Mouse (Mus musculus): ENCODE measurements at regions not wholly inside any gene's neighbourhood (a gene's known extent, or its start where the extent isn't known, plus 50 kb on each side); places are given as distances from the start of the nearest gene placed in this dataset.

DNA sequence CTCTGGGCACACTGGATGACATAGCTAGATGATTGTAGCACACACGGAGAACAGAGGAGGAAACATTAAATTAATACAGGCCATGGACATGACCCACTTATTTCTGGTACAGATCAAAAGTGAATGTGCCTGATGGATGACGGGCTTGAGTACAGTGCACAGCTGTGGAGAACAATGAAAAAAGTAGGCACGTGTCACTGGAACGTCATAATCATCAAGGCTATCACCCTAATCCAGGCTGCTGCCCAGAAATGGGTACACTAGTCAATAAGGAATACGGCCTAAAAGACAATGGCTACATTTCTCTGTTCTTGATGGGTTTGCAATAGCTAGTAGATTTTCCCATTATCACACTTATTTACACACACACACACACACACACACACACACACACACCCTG is 118.3 kb upstream of the Prdm1 start:
- H3K27ac ChIP-seq (ENCODE audit: low read depth, low read length), result no peak overlapping the region
- no peak overlapping the region for H3K9ac ChIP-seq (ENCODE audit: low read length)
- no peaks in the 10 kb centered on the region for H3K27me3 ChIP-seq (ENCODE audit: control insufficient read depth, insufficient read depth, low read length)
- DNase-seq (ENCODE audit: low spot score) (no peak), ATAC-seq (ENCODE audit: insufficient read depth, low FRiP score, low TSS enrichment) (no peak)
- no peak overlapping the region for H3K4me2 ChIP-seq (ENCODE audit: low read depth)
- no peaks in the 10 kb centered on the region for H3K36me3 ChIP-seq (ENCODE audit: control insufficient read depth, insufficient read depth, low read length)
- no peaks in the 10 kb centered on the region for H3K4me1 ChIP-seq (ENCODE audit: control insufficient read depth, insufficient read depth, low read length)
- H3K9me3 ChIP-seq (ENCODE audit: control insufficient read depth, low read length), result no peaks in the 10 kb centered on the region
- H3K4me3 ChIP-seq (ENCODE audit: low read depth, low read length), result no peak overlapping the region
- WGBS, result 87% methylated on average over 5 of the region's 5 CpGs

- Histone ChIP-seq H3K9me3 (ENCODE audit: control insufficient read depth, low read length) (no peaks in the 10 kb centered on the region), H3K4me2 (ENCODE audit: low read depth) (no peak overlapping the region), H3K4me3 (ENCODE audit: low read depth, low read length) (no peak overlapping the region), H3K36me3 (ENCODE audit: control insufficient read depth, insufficient read depth, low read length) (no peaks in the 10 kb centered on the region), H3K27ac (ENCODE audit: low read depth, low read length) (no peak overlapping the region), H3K27me3 (ENCODE audit: control insufficient read depth, insufficient read depth, low read length) (no peaks in the 10 kb centered on the region), H3K9ac (ENCODE audit: low read length) (no peak overlapping the region), H3K4me1 (ENCODE audit: control insufficient read depth, insufficient read depth, low read length) (no peaks in the 10 kb centered on the region)
- DNase-seq (ENCODE audit: low spot score), result no peak
- WGBS, result 89% methylated on average over 2 of the region's 2 CpGs
- ATAC-seq (ENCODE audit: insufficient read depth, low FRiP score, low TSS enrichment), result no peak
Measured at GRCm38 (mm10) chr10:44641616-44642015, 113.3 kb upstream of the Prdm1 start.

GRCm38 (mm10) chr10:44640620-44641019 is 112.3 kb upstream of the Prdm1 start:
- H3K4me3 ChIP-seq (ENCODE audit: low read depth, low read length), result no peak overlapping the region
- ATAC-seq (ENCODE audit: insufficient read depth, low FRiP score, low TSS enrichment), result no peak
- no peak overlapping the region for H3K27ac ChIP-seq (ENCODE audit: low read depth, low read length)
- no peaks in the 10 kb centered on the region for H3K27me3 ChIP-seq (ENCODE audit: control insufficient read depth, insufficient read depth, low read length)
- no peak overlapping the region for H3K9ac ChIP-seq (ENCODE audit: low read length)
- no peak overlapping the region for H3K4me2 ChIP-seq (ENCODE audit: low read depth)
- no peaks in the 10 kb centered on the region for H3K9me3 ChIP-seq (ENCODE audit: control insufficient read depth, low read length)
- H3K36me3 ChIP-seq (ENCODE audit: control insufficient read depth, insufficient read depth, low read length), result no peaks in the 10 kb centered on the region
- 93% methylated on average over 8 of the region's 8 CpGs for WGBS
- no peak for DNase-seq (ENCODE audit: low spot score)
- H3K4me1 ChIP-seq (ENCODE audit: control insufficient read depth, insufficient read depth, low read length), result no peaks in the 10 kb centered on the region

GRCm38 (mm10) chr10:44638678-44639077 is 110.4 kb upstream of the Prdm1 start:
- no peak overlapping the region for H3K9ac ChIP-seq (ENCODE audit: low read length)
- no peaks in the 10 kb centered on the region for H3K36me3 ChIP-seq (ENCODE audit: control insufficient read depth, insufficient read depth, low read length)
- no peak for ATAC-seq (ENCODE audit: insufficient read depth, low FRiP score, low TSS enrichment)
- DNase-seq (ENCODE audit: low spot score), result no peak
- no peaks in the 10 kb centered on the region for H3K9me3 ChIP-seq (ENCODE audit: control insufficient read depth, low read length)
- H3K27me3 ChIP-seq (ENCODE audit: control insufficient read depth, insufficient read depth, low read length), result no peaks in the 10 kb centered on the region
- 82% methylated on average over 2 of the region's 2 CpGs for WGBS
- H3K4me1 ChIP-seq (ENCODE audit: control insufficient read depth, insufficient read depth, low read length), result no peaks in the 10 kb centered on the region
- no peak overlapping the region for H3K4me2 ChIP-seq (ENCODE audit: low read depth)
- no peak overlapping the region for H3K4me3 ChIP-seq (ENCODE audit: low read depth, low read length)
- H3K27ac ChIP-seq (ENCODE audit: low read depth, low read length), result no peak overlapping the region

GRCm38 (mm10) chr10:44636786-44637185 is 108.5 kb upstream of the Prdm1 start:
- Histone ChIP-seq H3K27ac (ENCODE audit: low read depth, low read length) (no peak overlapping the region), H3K4me1 (ENCODE audit: control insufficient read depth, insufficient read depth, low read length) (no peaks in the 10 kb centered on the region), H3K9ac (ENCODE audit: low read length) (no peak overlapping the region), H3K4me2 (ENCODE audit: low read depth) (no peak overlapping the region), H3K4me3 (ENCODE audit: low read depth, low read length) (no peak overlapping the region), H3K27me3 (ENCODE audit: control insufficient read depth, insufficient read depth, low read length) (no peaks in the 10 kb centered on the region), H3K36me3 (ENCODE audit: control insufficient read depth, insufficient read depth, low read length) (no peaks in the 10 kb centered on the region), H3K9me3 (ENCODE audit: control insufficient read depth, low read length) (no peaks in the 10 kb centered on the region)
- no peak for DNase-seq (ENCODE audit: low spot score)
- ATAC-seq (ENCODE audit: insufficient read depth, low FRiP score, low TSS enrichment), result no peak
- WGBS, result 91% methylated on average over 3 of the region's 3 CpGs

GRCm38 (mm10) chr10:44636061-44636460 is 107.8 kb upstream of the Prdm1 start:
- DNase-seq (ENCODE audit: low spot score) (no peak), ATAC-seq (ENCODE audit: insufficient read depth, low FRiP score, low TSS enrichment) (no peak)
- Histone ChIP-seq H3K4me3 (ENCODE audit: low read depth, low read length) (no peak overlapping the region), H3K9me3 (ENCODE audit: control insufficient read depth, low read length) (no peaks in the 10 kb centered on the region), H3K4me2 (ENCODE audit: low read depth) (no peak overlapping the region), H3K36me3 (ENCODE audit: control insufficient read depth, insufficient read depth, low read length) (no peaks in the 10 kb centered on the region), H3K4me1 (ENCODE audit: control insufficient read depth, insufficient read depth, low read length) (no peaks in the 10 kb centered on the region), H3K27ac (ENCODE audit: low read depth, low read length) (no peak overlapping the region), H3K9ac (ENCODE audit: low read length) (no peak overlapping the region), H3K27me3 (ENCODE audit: control insufficient read depth, insufficient read depth, low read length) (no peaks in the 10 kb centered on the region)

GRCm38 (mm10) chr10:44631584-44631983 is 103.3 kb upstream of the Prdm1 start:
- H3K36me3 ChIP-seq (ENCODE audit: control insufficient read depth, insufficient read depth, low read length), result no peaks in the 10 kb centered on the region
- H3K9me3 ChIP-seq (ENCODE audit: control insufficient read depth, low read length), result no peaks in the 10 kb centered on the region
- H3K27me3 ChIP-seq (ENCODE audit: control insufficient read depth, insufficient read depth, low read length), result no peaks in the 10 kb centered on the region
- DNase-seq (ENCODE audit: low spot score), result no peak
- 86% methylated on average over 8 of the region's 8 CpGs for WGBS
- no peak for ATAC-seq (ENCODE audit: insufficient read depth, low FRiP score, low TSS enrichment)
- no peak overlapping the region for H3K27ac ChIP-seq (ENCODE audit: low read depth, low read length)
- no peak overlapping the region for H3K9ac ChIP-seq (ENCODE audit: low read length)
- H3K4me2 ChIP-seq (ENCODE audit: low read depth), result no peak overlapping the region
- H3K4me3 ChIP-seq (ENCODE audit: low read depth, low read length), result no peak overlapping the region
- peaks cover 3% of the 10 kb centered on the region; the same call in 1 of the 2 replicates for H3K4me1 ChIP-seq (ENCODE audit: control insufficient read depth, insufficient read depth, low read length)

GRCm38 (mm10) chr10:44630485-44630884 is 102.2 kb upstream of the Prdm1 start:
- H3K36me3 ChIP-seq (ENCODE audit: control insufficient read depth, insufficient read depth, low read length), result no peaks in the 10 kb centered on the region

GRCm38 (mm10) chr10:44628387-44628786 is 100.1 kb upstream of the Prdm1 start:
- Histone ChIP-seq H3K36me3 (ENCODE audit: control insufficient read depth, insufficient read depth, low read length) (no peaks in the 10 kb centered on the region), H3K27ac (ENCODE audit: low read depth, low read length) (no peak overlapping the region), H3K27me3 (ENCODE audit: control insufficient read depth, insufficient read depth, low read length) (no peaks in the 10 kb centered on the region), H3K4me2 (ENCODE audit: low read depth) (no peak overlapping the region), H3K9me3 (ENCODE audit: control insufficient read depth, low read length) (no peaks in the 10 kb centered on the region), H3K4me3 (ENCODE audit: low read depth, low read length) (no peak overlapping the region), H3K9ac (ENCODE audit: low read length) (no peak overlapping the region), H3K4me1 (ENCODE audit: control insufficient read depth, insufficient read depth, low read length) (peaks cover 3% of the 10 kb centered on the region; the same call in 1 of the 2 replicates)
- 98% methylated on average over 3 of the region's 3 CpGs for WGBS
- DNase-seq (ENCODE audit: low spot score), result no peak
- ATAC-seq (ENCODE audit: insufficient read depth, low FRiP score, low TSS enrichment), result no peak

More at GRCm38 (mm10) chr10:44630485-44630884, 102.2 kb upstream of the Prdm1 start:
- 80% methylated on average over 13 of the region's 13 CpGs for WGBS
- no peak overlapping the region for H3K4me2 ChIP-seq (ENCODE audit: low read depth)
- H3K9ac ChIP-seq (ENCODE audit: low read length), result no peak overlapping the region
- DNase-seq (ENCODE audit: low spot score) (no peak), ATAC-seq (ENCODE audit: insufficient read depth, low FRiP score, low TSS enrichment) (no peak)
- H3K4me3 ChIP-seq (ENCODE audit: low read depth, low read length), result no peak overlapping the region
- H3K27ac ChIP-seq (ENCODE audit: low read depth, low read length), result no peak overlapping the region
- no peaks in the 10 kb centered on the region for H3K9me3 ChIP-seq (ENCODE audit: control insufficient read depth, low read length)
- H3K4me1 ChIP-seq (ENCODE audit: control insufficient read depth, insufficient read depth, low read length), result peaks cover 3% of the 10 kb centered on the region; the same call in 1 of the 2 replicates
- H3K27me3 ChIP-seq (ENCODE audit: control insufficient read depth, insufficient read depth, low read length), result no peaks in the 10 kb centered on the region
